Mouse (Mus musculus): ENCODE measurements around the gene Rassf8.

Gene Rassf8

GRCm38 (mm10) chr6:145746132-145746849 lies at the start of gene Rassf8:
Gene Rassf8 (plus strand): TSS chr6:145746748.
- peak; percentile 51 to 65 for DNase-seq (ENCODE audit: low spot score in 2 of 2)

- DNase-seq (ENCODE audit: low spot score in 2 of 2): no peak
Observed at GRCm38 (mm10) chr6:145701021-145701540, 45.5 kb upstream of the Rassf8 start.

- no peak for DNase-seq (ENCODE audit: low spot score in 2 of 2)
Observed at GRCm38 (mm10) chr6:145703667-145704066, 42.9 kb upstream of the Rassf8 start.

- DNase-seq (ENCODE audit: low spot score in 2 of 2): no peak
Observed at GRCm38 (mm10) chr6:145709956-145710720, 36.4 kb upstream of the Rassf8 start.

GRCm38 (mm10) chr6:145710797-145711196 lies 35.8 kb upstream of the Rassf8 start:
- DNase-seq (ENCODE audit: low spot score in 2 of 2): no peak

- DNase-seq (ENCODE audit: low spot score in 2 of 2): no peak
Observed at GRCm38 (mm10) chr6:145711320-145711719, 35.2 kb upstream of the Rassf8 start.

GRCm38 (mm10) chr6:145713241-145714114 lies 33.1 kb upstream of the Rassf8 start:
- no peak for DNase-seq (ENCODE audit: low spot score in 2 of 2)

- DNase-seq (ENCODE audit: low spot score in 2 of 2): no peak
Observed at GRCm38 (mm10) chr6:145714131-145714530, 32.4 kb upstream of the Rassf8 start.

- DNase-seq (ENCODE audit: low spot score in 2 of 2): no peak
Observed at GRCm38 (mm10) chr6:145722596-145722995, 24.0 kb upstream of the Rassf8 start.

GRCm38 (mm10) chr6:145723131-145723863 lies 23.3 kb upstream of the Rassf8 start:
- no peak for DNase-seq (ENCODE audit: low spot score in 2 of 2)

- DNase-seq (ENCODE audit: low spot score in 2 of 2): no peak
Observed at GRCm38 (mm10) chr6:145725849-145726248, 20.7 kb upstream of the Rassf8 start.

- no peak for DNase-seq (ENCODE audit: low spot score in 2 of 2)
Observed at GRCm38 (mm10) chr6:145726986-145727385, 19.6 kb upstream of the Rassf8 start.

GRCm38 (mm10) chr6:145732868-145733267 lies 13.7 kb upstream of the Rassf8 start:
- no peak for DNase-seq (ENCODE audit: low spot score in 2 of 2)

GRCm38 (mm10) chr6:145733276-145733675 lies 13.3 kb upstream of the Rassf8 start:
- DNase-seq (ENCODE audit: low spot score in 2 of 2): no peak

- DNase-seq (ENCODE audit: low spot score in 2 of 2): no peak
Observed at GRCm38 (mm10) chr6:145733911-145734310, 12.6 kb upstream of the Rassf8 start.

- DNase-seq (ENCODE audit: low spot score in 2 of 2): no peak
Observed at GRCm38 (mm10) chr6:145736099-145736498, 10.4 kb upstream of the Rassf8 start.

- DNase-seq (ENCODE audit: low spot score in 2 of 2): no peak
Observed at GRCm38 (mm10) chr6:145739231-145739630, 7.3 kb upstream of the Rassf8 start.

- DNase-seq (ENCODE audit: low spot score in 2 of 2): no peak
Observed at GRCm38 (mm10) chr6:145740011-145740410, 6.5 kb upstream of the Rassf8 start.

GRCm38 (mm10) chr6:145745291-145745690 lies 1.3 kb upstream of the Rassf8 start:
- DNase-seq (ENCODE audit: low spot score in 2 of 2): no peak

GRCm38 (mm10) chr6:145746921-145747670 lies 548 bp downstream of the Rassf8 start:
- peak; percentile 23 to 31 for DNase-seq (ENCODE audit: low spot score in 2 of 2)
